Mouse (Mus musculus) hindbrain, embryonic 16.5 days (tissue): ENCODE data around the gene Dmpk. TPM values are rescaled to one million over a fixed set of nuclear protein-coding genes. Genes with fewer than 3 reads are reported as not detected.
"Not testable (repeated sequence)": the region's sequence is repeated elsewhere in the genome, so short reads cannot be mapped to it uniquely, and the experiment has no call there.

Source experiments
- ATAC-seq: fragments of 200-750 bp; cut with Nextera tagmentation; 2 replicates; pipeline ENCODE4 v1.8.0; 2017; ENCODE audit warnings: moderate TSS enrichment, moderate library complexity
- H3K27ac ChIP-seq: fragments of 300-500 bp; sonication (generic); 2 replicates; pipeline ENCODE4 v1.5.1; 2014; ENCODE audit warnings: low read depth, mild to moderate bottlenecking, control low read depth, low read length, moderate library complexity
- H3K27me3 ChIP-seq: fragments of 300-500 bp; sonication (generic); replicated peaks from 2 replicates; pipeline ENCODE4 v1.6.1; 2014; ENCODE audit warnings: low read length; ENCODE audit not compliant: control insufficient read depth, insufficient read depth
- H3K36me3 ChIP-seq: fragments of 300-500 bp; sonication (generic); 2 replicates; pipeline ENCODE4 v1.6.1; 2014; ENCODE audit warnings: mild to moderate bottlenecking, low read length, moderate library complexity, mixed read lengths; ENCODE audit not compliant: control insufficient read depth, insufficient read depth
- H3K4me1 ChIP-seq: fragments of 300-500 bp; sonication (generic); 2 replicates; pipeline ENCODE4 v1.6.1; 2014; ENCODE audit warnings: low read depth, low read length; ENCODE audit not compliant: control insufficient read depth, insufficient read depth
- H3K4me2 ChIP-seq: fragments of 300-500 bp; sonication (generic); 2 replicates; pipeline ENCODE4 v1.6.1; 2014; ENCODE audit warnings: mild to moderate bottlenecking, low read length, control low read depth, moderate library complexity
- H3K4me3 ChIP-seq: fragments of 300-500 bp; sonication (generic); 2 replicates; pipeline ENCODE4 v1.5.1; 2014; ENCODE audit warnings: mild to moderate bottlenecking, low read length, control low read depth, moderate library complexity
- H3K9ac ChIP-seq: fragments of 300-500 bp; sonication (generic); 2 replicates; pipeline ENCODE4 v1.6.1; 2014; ENCODE audit warnings: low read depth, mild to moderate bottlenecking, control low read depth, low read length, moderate library complexity
- H3K9me3 ChIP-seq: fragments of 300-500 bp; sonication (generic); 2 replicates; pipeline ENCODE4 v1.6.1; 2014; ENCODE audit warnings: mild to moderate bottlenecking, low read length, moderate library complexity; ENCODE audit not compliant: control insufficient read depth
- WGBS: fragments of 180-500 bp; shearing (Covaris S2); extraction: QIAGEN DNeasy Blood & Tissue Kit; methylation state at CpG from one replicate; pipeline ENCODE4 v1.1.7; 2014; 5-methylcytosine and 5-hydroxymethylcytosine counted together
- polyA plus RNA-seq: library from polyadenylated mRNA; unstranded; fragments of >200 nt; fragmentation: Nextera tagmentation; extraction: Ambion mirVana; gene quantifications from 2 replicates; pipeline ENCODE4 v1.2.1, GENCODE M21; 2015

The Dmpk gene
- polyA plus RNA-seq, 1 experiment from 2014 or later = 8.0 TPM

DNA sequence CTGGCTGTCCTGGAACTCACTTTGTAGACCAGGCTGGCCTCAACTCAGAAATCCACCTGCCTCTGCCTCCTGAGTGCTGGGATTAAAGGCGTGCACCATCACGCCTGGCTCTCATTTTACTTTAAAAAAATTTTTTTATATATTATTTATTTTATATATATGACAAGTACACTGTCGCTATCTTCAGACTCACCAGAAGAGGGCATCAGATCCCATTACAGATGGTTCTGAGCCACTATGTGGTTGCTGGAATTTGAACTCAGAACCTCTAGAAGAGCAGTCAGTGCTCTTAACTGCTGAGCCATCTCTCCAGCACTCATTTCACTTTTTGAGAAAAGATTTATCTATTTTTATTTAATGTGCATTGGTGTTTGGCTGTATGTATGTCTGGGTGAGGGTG is 12.6 kb upstream of the Dmpk start:
- not testable (repeated sequence) for H3K9me3 ChIP-seq, H3K36me3 ChIP-seq, H3K9ac ChIP-seq, H3K4me3 ChIP-seq, H3K4me2 ChIP-seq, H3K27ac ChIP-seq, H3K27me3 ChIP-seq, ATAC-seq, H3K4me1 ChIP-seq
- 63% methylated on average over 3 of the region's 3 CpGs for WGBS

GRCm38 (mm10) chr7:19073504-19073903 is 10.1 kb upstream of the Dmpk start:
- no peaks in the 10 kb centered on the region for H3K27me3 ChIP-seq
- H3K36me3 ChIP-seq = 0 out of 2 replicates have a peak, but pooled peaks cover 6% of the 10 kb centered on the region
- H3K27ac ChIP-seq = no peak overlapping the region

DNA sequence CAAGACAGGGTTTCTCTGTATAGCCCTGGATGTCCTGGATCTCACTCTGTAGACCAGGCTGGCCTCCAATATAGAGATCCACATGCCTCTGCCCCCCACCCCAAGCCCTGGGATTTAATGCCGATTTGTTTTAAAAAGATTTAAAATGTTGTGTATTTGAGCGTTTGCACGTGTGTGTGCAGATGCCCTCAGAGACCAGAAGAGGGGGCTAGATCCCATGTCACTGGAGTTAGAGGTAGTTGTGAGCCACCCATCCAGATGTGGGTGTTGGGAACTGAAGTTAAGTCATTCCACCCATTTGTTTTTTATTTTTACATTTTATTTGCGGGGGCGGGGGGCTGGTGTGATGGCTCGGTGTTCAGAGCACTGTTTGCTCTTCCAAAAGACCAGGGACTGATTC is 9.2 kb upstream of the Dmpk start:
- Histone ChIP-seq H3K9ac (no peak overlapping the region), H3K27me3 (no peaks in the 10 kb centered on the region), H3K36me3 (peaks cover 7% of the 10 kb centered on the region; the same call in 1 of the 2 replicates), H3K9me3 (no peaks in the 10 kb centered on the region), H3K4me2 (no peak overlapping the region), H3K27ac (no peak overlapping the region), H3K4me3 (no peak overlapping the region), H3K4me1 (peaks cover 16% of the 10 kb centered on the region)
- no peak for ATAC-seq
- 94% methylated on average over 6 of the region's 6 CpGs for WGBS

More at GRCm38 (mm10) chr7:19073504-19073903, 10.1 kb upstream of the Dmpk start:
- ATAC-seq = no peak
- 85% methylated on average over 9 of the region's 9 CpGs for WGBS
- Histone ChIP-seq H3K4me3 (no peak overlapping the region), H3K4me2 (no peak overlapping the region), H3K4me1 (peaks cover 16% of the 10 kb centered on the region), H3K9me3 (no peaks in the 10 kb centered on the region), H3K9ac (no peak overlapping the region)

DNA sequence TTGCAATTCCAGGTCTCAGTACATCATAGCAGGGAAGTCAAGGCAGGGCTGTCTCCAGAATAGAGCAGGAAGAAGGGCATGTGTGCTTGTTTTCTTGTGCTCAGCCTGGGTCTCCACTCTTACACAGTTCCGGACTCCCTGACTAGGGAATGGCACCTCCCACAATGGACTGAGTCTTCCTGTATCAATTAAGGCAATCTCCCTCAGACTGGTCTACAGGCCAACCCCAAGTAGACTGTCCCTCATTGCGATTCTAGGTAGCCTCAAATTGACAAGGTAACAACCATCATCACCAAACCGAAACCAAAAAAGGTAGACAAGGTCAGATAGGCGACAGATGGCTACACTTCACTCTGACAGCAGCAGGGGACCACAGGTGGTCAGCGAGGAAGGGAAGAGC is 8.4 kb upstream of the Dmpk start:
- H3K27ac ChIP-seq = peak overlapping the region; percentile 67
- no peaks in the 10 kb centered on the region for H3K9me3 ChIP-seq
- H3K4me3 ChIP-seq = peak overlapping the region; percentile 95
- H3K36me3 ChIP-seq = peaks cover 12% of the 10 kb centered on the region; the same call in 1 of the 2 replicates
- H3K9ac ChIP-seq = peak overlapping the region; percentile 100; the same call in 1 of the 2 replicates
- no peaks in the 10 kb centered on the region for H3K27me3 ChIP-seq
- H3K4me1 ChIP-seq = peaks cover 16% of the 10 kb centered on the region
- H3K4me2 ChIP-seq = peak overlapping the region; percentile 63
- WGBS = 57% methylated on average over 5 of the region's 5 CpGs
- ATAC-seq = no peak

DNA sequence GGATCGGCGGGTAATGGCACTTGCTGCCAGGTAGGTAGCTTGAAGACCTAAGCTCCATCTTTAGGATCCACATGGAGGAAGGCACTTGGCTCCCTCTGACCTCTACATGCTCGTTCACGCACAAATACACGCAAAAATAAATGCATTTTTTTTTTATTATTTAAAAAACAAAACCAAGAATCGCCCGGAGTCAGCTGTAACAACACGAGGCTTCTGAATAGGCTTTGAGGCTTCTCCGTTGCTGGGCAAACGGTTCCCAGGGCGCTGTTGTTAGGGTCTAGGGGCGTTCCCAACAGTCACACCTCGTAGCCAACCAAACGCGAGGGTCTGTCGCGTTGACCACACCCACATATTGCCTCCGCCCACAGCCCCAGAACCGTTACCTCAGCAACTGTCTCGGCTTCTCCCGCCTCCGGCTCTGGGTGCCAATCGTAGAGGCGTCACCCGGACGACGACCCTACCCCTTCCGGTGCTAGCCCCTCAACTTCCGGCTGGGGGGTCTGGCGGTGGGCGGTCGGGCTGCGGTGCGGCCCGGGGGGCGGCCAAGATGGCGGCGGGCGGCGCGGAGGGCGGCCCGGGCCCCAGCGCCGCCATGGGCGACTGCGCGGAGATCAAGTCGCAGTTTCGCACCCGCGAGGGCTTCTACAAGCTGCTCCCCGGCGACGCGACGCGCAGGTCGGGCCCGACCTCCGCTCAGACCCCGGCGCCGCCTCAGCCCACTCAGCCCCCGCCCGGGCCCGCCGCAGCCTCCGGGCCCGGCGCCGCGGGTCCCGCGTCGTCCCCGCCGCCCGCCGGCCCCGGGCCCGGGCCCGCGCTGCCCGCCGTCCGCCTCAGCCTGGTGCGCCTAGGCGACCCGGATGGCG is 7.7 kb upstream of the Dmpk start, which contains the start of gene Dmwd:
Gene Dmwd (plus strand): TSS at position 505 of the 863 bp plus-strand sequence.
- Histone ChIP-seq H3K4me1 (peaks cover 16% of the 10 kb centered on the region), H3K27ac (peak within 1 kb of the TSS; percentile 84), H3K4me3 (peak within 1 kb of the TSS; percentile 95), H3K36me3 (peaks cover 18% of the 10 kb centered on the region; the same call in 1 of the 2 replicates), H3K4me2 (peak within 1 kb of the TSS; percentile 90), H3K27me3 (no peaks in the 10 kb centered on the region), H3K9ac (peak within 1 kb of the TSS; percentile 100), H3K9me3 (no peaks in the 10 kb centered on the region)
- 1% methylated on average over 69 of the region's 91 CpGs for WGBS
- peak; percentile 98 for ATAC-seq

DNA sequence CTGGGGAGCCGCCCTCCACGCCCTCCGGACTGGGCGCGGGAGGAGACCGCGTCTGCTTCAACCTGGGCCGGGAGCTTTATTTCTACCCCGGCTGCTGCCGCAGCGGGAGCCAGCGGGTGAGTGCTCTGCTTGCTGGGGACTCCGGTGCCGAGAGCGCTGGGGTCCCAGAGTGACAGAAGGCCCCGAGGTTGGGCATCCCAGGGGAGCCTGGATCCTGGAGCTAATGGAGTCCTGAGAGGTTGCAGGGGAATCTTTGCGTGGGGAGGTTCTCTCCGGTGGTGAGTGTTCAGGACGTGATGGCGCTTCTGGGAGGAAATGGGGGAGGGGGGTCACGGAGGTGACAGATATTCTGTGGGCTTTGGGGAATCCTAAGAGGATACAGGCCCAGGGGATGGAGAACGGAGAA is 7.1 kb upstream of the Dmpk start:
- peak overlapping the region; percentile 90 for H3K4me2 ChIP-seq
- peak overlapping the region; percentile 100 for H3K9ac ChIP-seq
- H3K27ac ChIP-seq = peak overlapping the region; percentile 84
- WGBS = under 1% methylated on average over 22 of the region's 22 CpGs
- ATAC-seq = no peak
- H3K9me3 ChIP-seq = no peaks in the 10 kb centered on the region
- H3K27me3 ChIP-seq = no peaks in the 10 kb centered on the region
- peaks cover 24% of the 10 kb centered on the region; the same call in 1 of the 2 replicates for H3K36me3 ChIP-seq
- peak overlapping the region; percentile 95 for H3K4me3 ChIP-seq
- peaks cover 16% of the 10 kb centered on the region for H3K4me1 ChIP-seq

DNA sequence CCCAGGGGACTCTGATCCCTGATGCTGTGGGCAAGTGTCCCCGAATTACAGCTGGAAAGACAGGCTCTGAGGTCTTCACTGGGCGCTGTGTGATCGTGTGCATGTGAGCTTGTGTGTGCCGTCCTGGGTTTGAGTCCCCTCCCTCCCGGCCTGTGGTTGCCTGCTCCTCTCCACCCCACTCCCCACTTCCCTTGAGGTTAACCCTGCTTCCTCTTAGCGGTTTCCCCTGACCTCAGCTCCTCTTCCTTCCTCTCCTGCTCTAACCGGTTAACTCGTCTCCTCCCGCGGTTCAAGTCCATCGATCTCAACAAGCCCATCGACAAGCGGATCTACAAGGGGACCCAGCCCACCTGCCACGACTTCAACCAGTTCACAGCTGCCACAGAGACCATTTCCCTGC is 5.9 kb upstream of the Dmpk start:
- H3K4me3 ChIP-seq = peak overlapping the region; percentile 95
- H3K4me1 ChIP-seq = peaks cover 16% of the 10 kb centered on the region
- no peaks in the 10 kb centered on the region for H3K27me3 ChIP-seq
- H3K27ac ChIP-seq = no peak overlapping the region
- peak overlapping the region; percentile 90 for H3K4me2 ChIP-seq
- peaks cover 35% of the 10 kb centered on the region for H3K36me3 ChIP-seq
- WGBS = 76% methylated on average over 14 of the region's 14 CpGs
- H3K9me3 ChIP-seq = no peaks in the 10 kb centered on the region
- no peak overlapping the region; the same call in 1 of the 2 replicates for H3K9ac ChIP-seq
- no peak for ATAC-seq

- WGBS = 91% methylated on average over 3 of the region's 3 CpGs
- peaks cover 22% of the 10 kb centered on the region for H3K4me1 ChIP-seq
Measured at GRCm38 (mm10) chr7:19078732-19079131, 4.9 kb upstream of the Dmpk start.

GRCm38 (mm10) chr7:19080451-19080950 is 3.1 kb upstream of the Dmpk start:
- peaks cover 39% of the 10 kb centered on the region for H3K36me3 ChIP-seq
- no peaks in the 10 kb centered on the region for H3K9me3 ChIP-seq
- H3K4me2 ChIP-seq = no peak overlapping the region
- peaks cover 19% of the 10 kb centered on the region for H3K4me1 ChIP-seq
- no peaks in the 10 kb centered on the region for H3K27me3 ChIP-seq
- no peak for ATAC-seq
- no peak overlapping the region for H3K4me3 ChIP-seq
- WGBS = 89% methylated on average over 19 of the region's 19 CpGs
- H3K27ac ChIP-seq = no peak overlapping the region
- no peak overlapping the region for H3K9ac ChIP-seq

More at GRCm38 (mm10) chr7:19078732-19079131, 4.9 kb upstream of the Dmpk start:
- H3K9ac ChIP-seq = no peak overlapping the region
- no peaks in the 10 kb centered on the region for H3K9me3 ChIP-seq
- H3K36me3 ChIP-seq = peaks cover 39% of the 10 kb centered on the region
- no peaks in the 10 kb centered on the region for H3K27me3 ChIP-seq
- no peak for ATAC-seq
- no peak overlapping the region for H3K4me2 ChIP-seq
- H3K4me3 ChIP-seq = no peak overlapping the region
- H3K27ac ChIP-seq = no peak overlapping the region
